Mouse (Mus musculus): ENCODE data around the gene Dazl. TPM values are rescaled to one million over a fixed set of nuclear protein-coding genes. Genes with fewer than 3 reads are reported as not detected.
A peak's percentile ranks its signal among the peaks of the same experiment; 100 is the strongest.

Dazl gene
- total RNA-seq (2014; rRNA removed) (0.85 and 4.2 TPM in 2 replicates), polyA plus RNA-seq (2015; fragmentation: Nextera tagmentation; extraction: Ambion mirVana) (1.3 and 1.8 TPM in 2 replicates)

DNA sequence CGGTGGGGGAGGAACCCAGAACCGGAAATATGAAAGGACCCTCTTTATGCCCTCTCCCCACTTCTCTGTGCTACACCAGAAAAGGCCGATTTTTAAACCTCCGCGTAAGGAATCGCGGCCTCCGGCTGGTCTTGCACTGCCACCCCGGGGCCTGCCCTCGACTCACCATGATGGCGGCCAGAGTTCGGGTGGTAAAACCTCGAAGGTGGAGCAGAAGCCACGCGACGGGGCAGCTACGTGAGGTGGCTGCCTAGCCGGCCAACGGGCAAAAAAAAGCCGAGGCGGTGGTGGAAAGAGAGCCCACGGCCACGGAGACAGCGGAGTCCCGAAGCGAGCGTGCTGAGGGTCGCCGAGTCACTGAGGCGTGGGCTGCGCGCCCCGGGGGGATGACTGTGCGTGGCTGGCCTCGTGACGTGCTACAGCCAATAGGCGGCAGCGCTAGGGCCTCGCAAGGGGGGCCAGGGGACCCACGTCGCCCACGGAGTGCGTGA, at the start of gene Dazl:
Gene Dazl, minus strand, starts transcription at position 396 of the 491 bp plus-strand sequence.
- peak within 1 kb of the TSS; percentile 58 for H3K4me3 ChIP-seq (ENCODE audit: low read depth, low read length)
- no peaks in the 10 kb centered on the region for H3K36me3 ChIP-seq (ENCODE audit: insufficient read depth)
- no peak for DNase-seq
- no peak for ATAC-seq
- 0 out of 2 replicates have a peak, but pooled peaks cover 12% of the 10 kb centered on the region for H3K9me3 ChIP-seq (ENCODE audit: low read length)
- H3K4me1 ChIP-seq (ENCODE audit: insufficient read depth): no peaks in the 10 kb centered on the region
- no peaks in the 10 kb centered on the region for H3K27me3 ChIP-seq (ENCODE audit: insufficient read depth, low read length)
- 94% methylated on average over 43 of the region's 43 CpGs for WGBS
- TF ChIP-seq CTCF (IDR thresholded peaks at IDR 0.05; ENCODE audit: low read depth): no peak
- peak within 1 kb of the TSS; percentile 70 for H3K9ac ChIP-seq
- H3K27ac ChIP-seq (ENCODE audit: low read depth, low read length): peak within 1 kb of the TSS; percentile 78
- H3K4me2 ChIP-seq (ENCODE audit: low read depth): peak within 1 kb of the TSS; percentile 65

DNA sequence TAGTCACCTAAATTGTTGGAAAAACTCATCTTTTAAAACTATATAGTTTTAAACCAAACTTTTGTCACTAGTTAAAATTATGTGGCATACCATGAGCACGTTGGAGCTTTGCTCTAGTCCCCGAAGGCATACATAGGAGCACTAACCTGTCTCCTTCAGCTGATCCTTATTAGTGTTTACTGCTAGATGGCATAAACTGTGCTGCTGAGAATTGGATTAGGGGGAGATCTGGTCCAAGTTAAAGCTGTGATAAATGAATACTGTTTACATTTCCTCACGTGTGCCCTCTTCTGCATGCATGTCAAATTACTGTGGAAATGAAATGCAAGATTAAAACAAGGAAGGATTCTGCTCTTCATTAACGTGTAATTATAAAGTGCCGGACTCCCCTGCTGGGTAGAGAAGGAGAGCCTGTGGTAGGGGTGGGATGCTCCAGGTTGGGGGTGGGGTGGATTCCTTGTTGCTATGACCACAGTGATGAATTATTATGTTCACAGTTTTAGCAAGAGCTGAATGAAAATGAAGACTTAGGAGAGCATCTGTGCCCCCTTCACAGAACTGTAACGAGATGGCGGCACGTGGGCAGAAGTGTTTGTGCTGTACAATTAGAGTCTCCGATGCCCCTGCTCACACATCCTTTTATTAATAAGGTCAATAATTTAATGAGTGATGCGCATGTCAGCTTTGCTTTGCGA, 48.6 kb upstream of the Dazl start:
- ATAC-seq: peak; percentile 92
- WGBS: 44% methylated on average over 11 of the region's 11 CpGs
- TF ChIP-seq CTCF (IDR thresholded peaks at IDR 0.05; ENCODE audit: low read depth): no peak
- no peak overlapping the region for H3K9ac ChIP-seq
- H3K36me3 ChIP-seq (ENCODE audit: insufficient read depth): no peaks in the 10 kb centered on the region
- no peak overlapping the region for H3K4me3 ChIP-seq (ENCODE audit: low read depth, low read length)
- H3K4me2 ChIP-seq (ENCODE audit: low read depth): no peak overlapping the region
- no peaks in the 10 kb centered on the region for H3K4me1 ChIP-seq (ENCODE audit: insufficient read depth)
- DNase-seq: peak; percentile 46
- no peak overlapping the region for H3K27ac ChIP-seq (ENCODE audit: low read depth, low read length)
- no peaks in the 10 kb centered on the region for H3K9me3 ChIP-seq (ENCODE audit: low read length)
- no peaks in the 10 kb centered on the region for H3K27me3 ChIP-seq (ENCODE audit: insufficient read depth, low read length)

DNA sequence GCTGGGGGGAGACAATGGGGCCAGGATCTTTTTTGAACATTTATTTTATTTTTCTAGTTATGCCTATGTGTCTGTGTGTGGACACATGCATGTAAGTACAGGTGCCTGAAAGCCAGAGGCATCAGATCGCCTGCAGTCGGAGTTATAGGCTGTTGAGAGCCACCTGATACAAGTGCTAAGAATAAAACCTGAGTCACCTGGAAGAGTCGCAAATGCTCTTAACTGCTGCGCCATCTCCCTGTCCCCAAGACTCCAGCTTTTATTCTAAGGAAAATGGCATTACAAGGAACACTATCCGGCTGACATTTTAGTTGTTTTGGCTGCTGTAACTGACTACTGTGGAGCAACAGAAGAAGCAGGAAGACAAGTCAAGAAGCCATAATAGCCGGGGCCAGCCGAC, 45.5 kb upstream of the Dazl start:
- ATAC-seq (no peak), DNase-seq (no peak)
- Histone ChIP-seq H3K27me3 (ENCODE audit: insufficient read depth, low read length) (no peaks in the 10 kb centered on the region), H3K4me1 (ENCODE audit: insufficient read depth) (no peaks in the 10 kb centered on the region), H3K27ac (ENCODE audit: low read depth, low read length) (no peak overlapping the region), H3K9ac (no peak overlapping the region), H3K4me2 (ENCODE audit: low read depth) (no peak overlapping the region), H3K4me3 (ENCODE audit: low read depth, low read length) (no peak overlapping the region), H3K9me3 (ENCODE audit: low read length) (no peaks in the 10 kb centered on the region), H3K36me3 (ENCODE audit: insufficient read depth) (no peaks in the 10 kb centered on the region)
- no peak for TF ChIP-seq CTCF (IDR thresholded peaks at IDR 0.05; ENCODE audit: low read depth)
- WGBS: 91% methylated on average over 7 of the region's 7 CpGs

DNA sequence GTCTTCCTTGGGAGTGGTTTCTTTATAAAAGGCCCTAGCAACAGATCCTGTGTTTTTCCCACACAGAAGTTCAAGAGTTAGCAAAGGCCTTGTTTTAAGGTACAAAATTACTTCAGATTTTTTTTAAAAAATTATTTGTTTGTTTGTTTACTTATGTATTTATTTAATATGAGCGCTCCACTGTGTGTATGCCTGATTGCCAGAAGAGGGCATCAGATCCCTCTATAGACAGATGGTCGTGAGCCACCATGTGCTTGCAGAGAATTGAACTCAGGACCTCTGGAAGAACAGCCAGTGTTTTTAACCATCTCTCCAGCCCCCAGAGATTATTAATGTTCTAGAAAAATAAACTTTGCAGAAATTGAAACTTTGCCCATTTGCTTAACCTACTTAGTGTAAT, 42.3 kb upstream of the Dazl start:
- H3K36me3 ChIP-seq (ENCODE audit: insufficient read depth): no peaks in the 10 kb centered on the region
- no peaks in the 10 kb centered on the region for H3K4me1 ChIP-seq (ENCODE audit: insufficient read depth)
- DNase-seq (no peak), ATAC-seq (no peak)
- H3K27ac ChIP-seq (ENCODE audit: low read depth, low read length): no peak overlapping the region
- no peaks in the 10 kb centered on the region for H3K9me3 ChIP-seq (ENCODE audit: low read length)
- H3K4me2 ChIP-seq (ENCODE audit: low read depth): no peak overlapping the region
- H3K9ac ChIP-seq: no peak overlapping the region
- WGBS: 89% methylated on average over 2 of the region's 2 CpGs
- H3K27me3 ChIP-seq (ENCODE audit: insufficient read depth, low read length): no peaks in the 10 kb centered on the region
- H3K4me3 ChIP-seq (ENCODE audit: low read depth, low read length): no peak overlapping the region
- no peak for TF ChIP-seq CTCF (IDR thresholded peaks at IDR 0.05; ENCODE audit: low read depth)

DNA sequence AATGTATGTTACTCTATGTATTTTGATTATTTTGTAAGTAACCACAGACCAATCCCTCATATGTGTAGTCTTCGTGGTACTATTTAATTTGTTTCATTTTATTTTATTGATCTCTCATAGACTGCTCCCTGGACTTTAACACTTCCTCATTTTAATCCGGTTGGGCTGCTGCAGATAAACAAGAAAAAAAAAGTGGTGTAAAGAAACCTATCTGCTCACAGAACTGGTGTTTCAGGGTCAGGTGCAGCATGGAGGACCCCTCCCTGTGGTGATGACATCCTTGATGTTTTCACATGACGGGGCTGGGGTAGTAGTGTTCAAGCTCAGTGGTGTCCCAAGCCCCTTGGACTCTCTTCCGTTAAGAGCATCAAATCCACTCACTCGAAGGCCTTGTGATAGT, 41.3 kb upstream of the Dazl start:
- no peak for TF ChIP-seq CTCF (IDR thresholded peaks at IDR 0.05; ENCODE audit: low read depth)
- WGBS: 83% methylated on average over 5 of the region's 5 CpGs
- H3K27me3 ChIP-seq (ENCODE audit: insufficient read depth, low read length): no peaks in the 10 kb centered on the region
- no peak for ATAC-seq
- H3K4me1 ChIP-seq (ENCODE audit: insufficient read depth): no peaks in the 10 kb centered on the region
- no peak overlapping the region for H3K27ac ChIP-seq (ENCODE audit: low read depth, low read length)
- H3K9me3 ChIP-seq (ENCODE audit: low read length): no peaks in the 10 kb centered on the region
- no peak overlapping the region for H3K9ac ChIP-seq
- H3K36me3 ChIP-seq (ENCODE audit: insufficient read depth): no peaks in the 10 kb centered on the region
- H3K4me2 ChIP-seq (ENCODE audit: low read depth): no peak overlapping the region
- H3K4me3 ChIP-seq (ENCODE audit: low read depth, low read length): no peak overlapping the region
- no peak for DNase-seq

DNA sequence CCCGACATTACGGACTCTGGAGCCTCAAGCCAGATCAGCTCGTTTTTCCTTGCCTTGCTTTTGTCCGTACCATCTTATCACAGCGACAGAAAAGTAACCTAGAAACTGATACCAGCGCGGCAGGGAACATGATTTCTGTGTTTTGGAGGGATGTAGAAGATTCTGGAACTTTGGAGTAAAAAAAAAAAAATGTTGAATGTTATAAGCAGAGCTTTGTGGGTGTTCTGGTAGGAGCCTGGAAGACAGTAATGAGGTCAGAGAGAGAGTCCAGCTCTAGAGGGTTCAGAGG, 38.5 kb upstream of the Dazl start:
- Histone ChIP-seq H3K9me3 (ENCODE audit: low read length) (no peaks in the 10 kb centered on the region), H3K9ac (no peak overlapping the region), H3K27ac (ENCODE audit: low read depth, low read length) (no peak overlapping the region), H3K4me3 (ENCODE audit: low read depth, low read length) (no peak overlapping the region), H3K27me3 (ENCODE audit: insufficient read depth, low read length) (no peaks in the 10 kb centered on the region), H3K36me3 (ENCODE audit: insufficient read depth) (no peaks in the 10 kb centered on the region), H3K4me1 (ENCODE audit: insufficient read depth) (no peaks in the 10 kb centered on the region), H3K4me2 (ENCODE audit: low read depth) (no peak overlapping the region)
- ATAC-seq (no peak), DNase-seq (no peak)
- WGBS: 91% methylated on average over 7 of the region's 7 CpGs
- no peak for TF ChIP-seq CTCF (IDR thresholded peaks at IDR 0.05; ENCODE audit: low read depth)

DNA sequence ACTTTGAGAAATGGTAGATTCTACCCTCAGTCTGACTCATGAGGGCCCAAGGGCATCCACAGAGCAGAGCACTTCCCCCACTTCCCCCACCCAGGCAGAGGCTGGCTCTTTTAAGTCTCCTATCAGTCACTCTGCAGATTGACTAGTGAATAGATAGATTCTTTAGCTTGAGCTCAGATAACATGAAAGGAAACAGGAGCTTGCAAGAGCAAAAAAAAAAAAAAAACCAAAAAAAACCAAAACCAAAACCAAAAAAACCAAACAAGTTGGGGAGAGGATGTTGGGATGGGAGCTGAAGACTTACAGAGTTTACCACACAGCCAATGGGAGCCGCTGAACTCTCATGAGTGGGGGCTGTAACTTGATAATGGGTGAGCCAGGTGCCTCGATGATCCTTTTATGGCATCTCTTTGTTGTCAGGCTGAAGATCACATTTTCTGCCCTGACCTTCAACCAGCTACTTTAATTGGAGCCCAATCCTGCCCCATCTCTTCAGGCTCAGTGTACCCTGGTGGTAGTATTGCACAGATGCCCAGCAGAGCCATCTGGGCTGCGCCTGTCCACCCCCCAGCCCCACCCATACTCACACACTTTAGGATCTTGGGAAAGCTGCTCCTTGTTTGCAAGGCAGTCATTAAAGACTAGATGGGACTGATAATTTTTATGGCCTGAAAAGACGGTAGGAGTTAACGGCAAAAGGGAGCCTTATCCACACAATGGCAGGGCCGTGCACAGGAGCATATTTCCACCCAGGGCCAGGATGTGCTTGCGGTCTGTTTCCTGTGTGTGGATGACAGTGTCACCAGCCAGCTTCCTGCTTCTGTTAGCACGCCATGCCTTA, 38.0 kb upstream of the Dazl start:
- Histone ChIP-seq H3K9me3 (ENCODE audit: low read length) (no peaks in the 10 kb centered on the region), H3K27ac (ENCODE audit: low read depth, low read length) (no peak overlapping the region), H3K4me3 (ENCODE audit: low read depth, low read length) (no peak overlapping the region), H3K27me3 (ENCODE audit: insufficient read depth, low read length) (no peaks in the 10 kb centered on the region), H3K9ac (no peak overlapping the region), H3K4me1 (ENCODE audit: insufficient read depth) (no peaks in the 10 kb centered on the region), H3K36me3 (ENCODE audit: insufficient read depth) (no peaks in the 10 kb centered on the region), H3K4me2 (ENCODE audit: low read depth) (no peak overlapping the region)
- 87% methylated on average over 8 of the region's 8 CpGs for WGBS
- DNase-seq (no peak), ATAC-seq (no peak)
- no peak for TF ChIP-seq CTCF (IDR thresholded peaks at IDR 0.05; ENCODE audit: low read depth)
